Mouse (Mus musculus): ENCODE data around the gene C530008M17Rik.

GRCm38 (mm10) chr5:76799471-76799870 is 143.2 kb downstream of the C530008M17Rik start:
- TF ChIP-seq POLR2A (IDR thresholded peaks at IDR 0.05; ENCODE audit: borderline replicate concordance, extremely low read depth, low read depth, low read length) (no peak), CTCF (IDR thresholded peaks at IDR 0.05; ENCODE audit: insufficient read depth, low read length) (no peak)

Measured in lung, adult 2 months (tissue).